Comparison of ENCODE assay signal across 9 mouse cellular contexts in genomic region chr4:115897901-115898631, GRCm38 (mm10). TPM values are rescaled to one million over a fixed set of nuclear protein-coding genes. Genes with fewer than 3 reads are reported as not detected.
A peak's percentile ranks its signal among the peaks of the same experiment; 100 is the strongest.
DNase-seq lines count a peak whose midpoint lies in the region; ATAC-seq and TF ChIP-seq lines count a peak whose summit lies in the region.
"Had no signal": no experiment of that assay in that cellular context is flagged by ENCODE, and none has a peak within 500 bp of the region (broad histone marks: within the 10 kb centered on the region; RNA-seq: fewer than 3 reads in every experiment).

No protein-coding gene starts in this region.

- H3K4me1 ChIP-seq in kidney, embryonic 16.5 days (ENCODE audit: insufficient read depth, low read length), result peaks cover 8% of the 10 kb centered on the region; the same call in 1 of the 2 replicates
- no peaks in the 10 kb centered on the region for H3K4me1 ChIP-seq in kidney, adult 2 months (ENCODE audit: control insufficient read depth, insufficient read depth, low read length)
- peaks cover 16% of the 10 kb centered on the region for H3K4me1 ChIP-seq in hindbrain, embryonic 10.5 days (replicated peaks)

- no peak for TF ChIP-seq POLR2A in kidney, adult 2 months (IDR thresholded peaks at IDR 0.05; ENCODE audit: low read depth, low read length)

- H3K27me3 ChIP-seq in kidney, embryonic 16.5 days (ENCODE audit: insufficient read depth, low read length), result peaks cover 70% of the 10 kb centered on the region
- no peaks in the 10 kb centered on the region for H3K27me3 ChIP-seq in kidney, adult 2 months (replicated peaks; ENCODE audit: control insufficient read depth, insufficient read depth, low read length)
- H3K27me3 ChIP-seq in hindbrain, embryonic 10.5 days (ENCODE audit: insufficient read depth, poor library complexity, severe bottlenecking), result peaks cover 96% of the 10 kb centered on the region

- no peak overlapping the region for H3K27ac ChIP-seq in kidney, embryonic 16.5 days (ENCODE audit: low read length)
- H3K27ac ChIP-seq in kidney, adult 2 months (ENCODE audit: insufficient read depth, low read depth, low read length), result no peak overlapping the region
- H3K27ac ChIP-seq in hindbrain, embryonic 10.5 days, result peak overlapping the region; percentile 79

- H3K36me3 ChIP-seq in kidney, embryonic 16.5 days (ENCODE audit: insufficient read depth, low read length), result no peaks in the 10 kb centered on the region
- no peaks in the 10 kb centered on the region for H3K36me3 ChIP-seq in kidney, adult 2 months (ENCODE audit: control insufficient read depth, insufficient read depth, low read length)
- H3K36me3 ChIP-seq in hindbrain, embryonic 10.5 days, result no peaks in the 10 kb centered on the region

- no peaks in the 10 kb centered on the region for H3K9me3 ChIP-seq in kidney, embryonic 16.5 days (ENCODE audit: low read length)
- H3K9me3 ChIP-seq in hindbrain, embryonic 10.5 days, result no peaks in the 10 kb centered on the region

- H3K4me2 ChIP-seq in kidney, embryonic 16.5 days (replicated peaks; ENCODE audit: low read depth, low read length), result peak overlapping the region; percentile 70

- TF ChIP-seq CTCF in kidney, adult 2 months (conservative IDR thresholded peaks at IDR 0.05; ENCODE audit: insufficient read depth, insufficient read length, low read depth, low read length), result no peak

- H3K4me3 ChIP-seq in kidney, embryonic 16.5 days (ENCODE audit: low read length), result peak overlapping the region; percentile 45
- H3K4me3 ChIP-seq in kidney, adult 2 months (ENCODE audit: insufficient read depth, low read depth, low read length), result no peak overlapping the region
- peak overlapping the region; percentile 62 for H3K4me3 ChIP-seq in hindbrain, embryonic 10.5 days

- 1% methylated on average over 54 of the region's 56 CpGs for WGBS in kidney, embryonic 16.5 days
- WGBS in kidney, adult 2 months, result 3% methylated on average over 56 of the region's 56 CpGs
- WGBS in hindbrain, embryonic 10.5 days, result under 1% methylated on average over 56 of the region's 56 CpGs

- peak overlapping the region; percentile 44 for H3K9ac ChIP-seq in kidney, embryonic 16.5 days (replicated peaks; ENCODE audit: low read length)

- DNase-seq in kidney, adult 2 months, result no peak
- peak; percentile 65 for DNase-seq in embryo, embryonic 10.5 days (ENCODE audit: low spot score)
- peak; percentile 64 for DNase-seq in hindbrain, embryonic 10.5 days (ENCODE audit: low spot score)
- DNase-seq in lung, postnatal 10 days, result peak; percentile 28
- DNase-seq in spleen, postnatal 4 days (ENCODE audit: low spot score in 2 of 2), result no peak
- no peak for DNase-seq in spleen, adult 12 weeks (ENCODE audit: low spot score)

- peak; percentile 58; the same call in 1 of the 2 replicates for ATAC-seq in kidney, embryonic 16.5 days (ENCODE audit: low FRiP score, low TSS enrichment)
- ATAC-seq in erythroid progenitor cell, adult 5-6 weeks (replicated peaks; ENCODE audit: low FRiP score, poor library complexity, severe bottlenecking), result no peak

RNA-seq across cellular contexts. Expression of gene 6430628N08Rik, which starts 7.6 kb away (rescaled TPM):
- 0.10 TPM in 1 of 2 replicates, not detected in the other for polyA plus RNA-seq in kidney, embryonic 16.5 days (2015; fragmentation: Nextera tagmentation; extraction: Ambion mirVana)
- not detected in 2 replicates for polyA plus RNA-seq in kidney, adult 2 months (2012; rRNA removed)
- 0.10 TPM in 1 of 2 replicates, not detected in the other for polyA plus RNA-seq in hindbrain, embryonic 10.5 days (2016; fragmentation: Nextera tagmentation; extraction: Ambion mirVana)
- not detected in 2 replicates for total RNA-seq in erythroid progenitor cell, adult 5-6 weeks (2015; ENCODE audit: low replicate concordance)
- not detected in 2 replicates for total RNA-seq in erythroid progenitor cell, adult 5-6 weeks (2017; ENCODE audit: low replicate concordance)

RNA-seq across cellular contexts. Expression of gene Kncn, which starts 13.9 kb away (rescaled TPM):
- polyA plus RNA-seq in kidney, embryonic 16.5 days (2015; fragmentation: Nextera tagmentation; extraction: Ambion mirVana), result 0.07 TPM in 1 of 2 replicates, not detected in the other
- polyA plus RNA-seq in kidney, adult 2 months (2012; rRNA removed), result 0.07 TPM in 1 of 2 replicates, not detected in the other
- polyA plus RNA-seq in hindbrain, embryonic 10.5 days (2016; fragmentation: Nextera tagmentation; extraction: Ambion mirVana), result not detected in 2 replicates
- total RNA-seq in erythroid progenitor cell, adult 5-6 weeks (2015; ENCODE audit: low replicate concordance), result not detected in 2 replicates
- total RNA-seq in erythroid progenitor cell, adult 5-6 weeks (2017; ENCODE audit: low replicate concordance), result not detected in 2 replicates

RNA-seq across cellular contexts. Expression of gene Dmbx1, which starts 41.7 kb away (rescaled TPM):
- polyA plus RNA-seq in kidney, embryonic 16.5 days (2015; fragmentation: Nextera tagmentation; extraction: Ambion mirVana), result not detected in 2 replicates
- not detected in 2 replicates for polyA plus RNA-seq in kidney, adult 2 months (2012; rRNA removed)
- 3.2 and 4.0 TPM in 2 replicates for polyA plus RNA-seq in hindbrain, embryonic 10.5 days (2016; fragmentation: Nextera tagmentation; extraction: Ambion mirVana)
- not detected in 2 replicates for total RNA-seq in erythroid progenitor cell, adult 5-6 weeks (2015; ENCODE audit: low replicate concordance)
- total RNA-seq in erythroid progenitor cell, adult 5-6 weeks (2017; ENCODE audit: low replicate concordance), result not detected in 2 replicates
- total RNA-seq: left cerebral cortex, postnatal 25 days had no signal

RNA-seq across cellular contexts. Expression of gene Mknk1, which starts 59.1 kb away (rescaled TPM):
- 29.9 and 31.0 TPM in 2 replicates for polyA plus RNA-seq in kidney, embryonic 16.5 days (2015; fragmentation: Nextera tagmentation; extraction: Ambion mirVana)
- 30.6 and 33.8 TPM in 2 replicates for polyA plus RNA-seq in kidney, adult 2 months (2012; rRNA removed)
- 26.0 and 30.7 TPM in 2 replicates for polyA plus RNA-seq in hindbrain, embryonic 10.5 days (2016; fragmentation: Nextera tagmentation; extraction: Ambion mirVana)
- total RNA-seq in erythroid progenitor cell, adult 5-6 weeks (2015; ENCODE audit: low replicate concordance), result 82.9 and 104 TPM in 2 replicates
- 116 and 146 TPM in 2 replicates for total RNA-seq in erythroid progenitor cell, adult 5-6 weeks (2017; ENCODE audit: low replicate concordance)

Comparison
In these comparisons a context has a peak if more than half of its experiments do, and no peak if none do; other contexts are left out.
1. DNase-seq: peak in embryo, embryonic 10.5 days (single experiment), hindbrain, embryonic 10.5 days (single experiment) and lung, postnatal 10 days (single experiment); none in kidney, adult 2 months (single experiment), spleen, postnatal 4 days (0 of 2) and spleen, adult 12 weeks (single experiment).